22 mouse cellular contexts compared by ENCODE assay signal in the genomic region with DNA sequence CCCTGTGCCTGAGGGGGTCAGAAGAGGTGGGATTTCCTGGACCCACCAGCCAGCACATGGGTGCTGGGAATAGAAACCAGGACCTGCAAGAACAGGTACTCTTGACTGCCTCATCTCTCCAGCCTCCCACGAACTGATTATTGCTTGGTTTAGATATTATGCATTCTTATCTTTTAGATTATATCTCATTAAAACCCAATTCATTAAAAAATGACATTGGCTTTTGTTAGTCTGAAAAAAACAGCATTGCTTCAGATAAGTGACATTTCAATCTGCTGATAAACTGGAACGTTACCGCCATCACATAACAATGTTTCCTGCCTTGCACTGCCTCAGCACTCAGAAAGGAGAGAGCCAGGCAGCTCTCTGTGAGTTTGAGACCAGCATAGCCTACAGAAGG. TPM values are rescaled to one million over a fixed set of nuclear protein-coding genes. Genes with fewer than 3 reads are reported as not detected.
DNase-seq lines count a peak whose midpoint lies in the region; ATAC-seq and TF ChIP-seq lines count a peak whose summit lies in the region.
"Had no signal": no experiment of that assay in that cellular context is flagged by ENCODE, and none has a peak within 500 bp of the region (broad histone marks: within the 10 kb centered on the region; RNA-seq: fewer than 3 reads in every experiment).

No protein-coding gene starts in this region.

- H3K9ac ChIP-seq in hindbrain, postnatal 0 days (replicated peaks; ENCODE audit: low read length), result no peak overlapping the region
- no peak overlapping the region for H3K9ac ChIP-seq in hindbrain, embryonic 12.5 days
- H3K9ac ChIP-seq in midbrain, embryonic 11.5 days (ENCODE audit: low read length), result no peak overlapping the region
- H3K9ac ChIP-seq: embryonic facial prominence, embryonic 15.5 days; lung, embryonic 14.5 days; neural tube, embryonic 13.5 days; stomach, embryonic 15.5 days had no signal

- H3K36me3 ChIP-seq in hindbrain, postnatal 0 days (ENCODE audit: insufficient read depth, low read length), result no peaks in the 10 kb centered on the region
- no peaks in the 10 kb centered on the region for H3K36me3 ChIP-seq in hindbrain, embryonic 12.5 days
- no peaks in the 10 kb centered on the region for H3K36me3 ChIP-seq in midbrain, embryonic 11.5 days (ENCODE audit: control insufficient read depth, insufficient read depth, low read length)
- no peaks in the 10 kb centered on the region for H3K36me3 ChIP-seq in midbrain, embryonic 10.5 days
- H3K36me3 ChIP-seq: embryonic facial prominence, embryonic 15.5 days; forebrain, embryonic 10.5 days; hindbrain, embryonic 10.5 days; neural tube, embryonic 13.5 days; stomach, embryonic 15.5 days had no signal

- WGBS in hindbrain, postnatal 0 days, result 74% methylated on average over 3 of the region's 3 CpGs
- WGBS in hindbrain, embryonic 12.5 days, result 82% methylated on average over 3 of the region's 3 CpGs
- 79% methylated on average over 3 of the region's 3 CpGs for WGBS in midbrain, embryonic 11.5 days
- WGBS in midbrain, embryonic 10.5 days, result 84% methylated on average over 3 of the region's 3 CpGs

- H3K4me2 ChIP-seq in hindbrain, postnatal 0 days (ENCODE audit: low read depth, low read length), result no peak overlapping the region
- no peak overlapping the region for H3K4me2 ChIP-seq in hindbrain, embryonic 12.5 days (replicated peaks)
- no peak overlapping the region for H3K4me2 ChIP-seq in midbrain, embryonic 11.5 days
- H3K4me2 ChIP-seq: embryonic facial prominence, embryonic 15.5 days; stomach, embryonic 15.5 days had no signal

- 0 out of 2 replicates have a peak overlapping the region, but pooled peaks have one; percentile 94 for H3K27ac ChIP-seq in hindbrain, postnatal 0 days
- no peak overlapping the region for H3K27ac ChIP-seq in hindbrain, embryonic 12.5 days
- H3K27ac ChIP-seq in midbrain, embryonic 11.5 days (ENCODE audit: low read depth, low read length), result no peak overlapping the region
- H3K27ac ChIP-seq in midbrain, embryonic 10.5 days (replicated peaks), result no peak overlapping the region
- H3K27ac ChIP-seq: forebrain, embryonic 10.5 days had no signal

- ATAC-seq in hindbrain, postnatal 0 days, result no peak
- no peak for ATAC-seq in hindbrain, embryonic 12.5 days (ENCODE audit: low FRiP score)
- ATAC-seq in midbrain, embryonic 11.5 days (ENCODE audit: low FRiP score), result no peak
- ATAC-seq: inflammation-experienced regulatory T-cells, adult 6 months had no signal

- TF ChIP-seq CTCF in hindbrain, postnatal 0 days (IDR thresholded peaks at IDR 0.05; ENCODE audit: low read depth), result no peak

- no peaks in the 10 kb centered on the region for H3K9me3 ChIP-seq in hindbrain, postnatal 0 days (ENCODE audit: low read length)
- no peaks in the 10 kb centered on the region for H3K9me3 ChIP-seq in hindbrain, embryonic 12.5 days (replicated peaks)
- no peaks in the 10 kb centered on the region for H3K9me3 ChIP-seq in midbrain, embryonic 11.5 days (ENCODE audit: control insufficient read depth, low read length)
- no peaks in the 10 kb centered on the region for H3K9me3 ChIP-seq in midbrain, embryonic 10.5 days (replicated peaks)
- H3K9me3 ChIP-seq: embryonic facial prominence, embryonic 15.5 days; forebrain, embryonic 10.5 days; hindbrain, embryonic 10.5 days; neural tube, embryonic 13.5 days; stomach, embryonic 15.5 days had no signal

- H3K27me3 ChIP-seq in hindbrain, postnatal 0 days (ENCODE audit: insufficient read depth, low read length), result no peaks in the 10 kb centered on the region
- no peaks in the 10 kb centered on the region for H3K27me3 ChIP-seq in hindbrain, embryonic 12.5 days
- no peaks in the 10 kb centered on the region for H3K27me3 ChIP-seq in midbrain, embryonic 11.5 days (ENCODE audit: control insufficient read depth, insufficient read depth, low read length)
- no peaks in the 10 kb centered on the region for H3K27me3 ChIP-seq in midbrain, embryonic 10.5 days (ENCODE audit: low read depth, poor library complexity, severe bottlenecking)
- H3K27me3 ChIP-seq: embryonic facial prominence, embryonic 15.5 days; neural tube, embryonic 13.5 days; stomach, embryonic 15.5 days had no signal

- no peak overlapping the region for H3K4me3 ChIP-seq in hindbrain, postnatal 0 days (ENCODE audit: low read length)
- H3K4me3 ChIP-seq in hindbrain, embryonic 12.5 days, result no peak overlapping the region
- H3K4me3 ChIP-seq in midbrain, embryonic 11.5 days (ENCODE audit: low read depth, low read length), result no peak overlapping the region
- no peak overlapping the region for H3K4me3 ChIP-seq in midbrain, embryonic 10.5 days
- H3K4me3 ChIP-seq: embryonic facial prominence, embryonic 15.5 days; forebrain, embryonic 10.5 days; hindbrain, embryonic 10.5 days; neural tube, embryonic 13.5 days; stomach, embryonic 15.5 days had no signal

- DNase-seq in heart, adult 11 months, result peak; percentile 53
- DNase-seq in heart, postnatal 4 days, result no peak
- DNase-seq in hindbrain, postnatal 0 days (ENCODE audit: low spot score), result no peak
- DNase-seq in midbrain, embryonic 11.5 days (ENCODE audit: low spot score, missing footprints), result peak; percentile 49
- no peak for DNase-seq in midbrain, embryonic 10.5 days (ENCODE audit: low spot score)
- no peak for DNase-seq in right cerebral cortex, adult 2 months (ENCODE audit: low spot score in 2 of 2)
- DNase-seq: B cell, adult 2 months; cerebellum, postnatal 14 days; embryo, embryonic 11 days; gastrocnemius, postnatal 25 days; kidney, adult 8-10 months; kidney, postnatal 25 days; right cerebral cortex, postnatal 14 days; thymus, postnatal 14 days had no signal

- peaks cover 3% of the 10 kb centered on the region; the same call in 1 of the 2 replicates for H3K4me1 ChIP-seq in hindbrain, postnatal 0 days (ENCODE audit: insufficient read depth, low read length)
- peaks cover 13% of the 10 kb centered on the region for H3K4me1 ChIP-seq in hindbrain, embryonic 12.5 days
- peaks cover 7% of the 10 kb centered on the region; the same call in 1 of the 2 replicates for H3K4me1 ChIP-seq in midbrain, embryonic 11.5 days (ENCODE audit: control insufficient read depth, insufficient read depth, low read length)
- H3K4me1 ChIP-seq in midbrain, embryonic 10.5 days, result peaks cover 18% of the 10 kb centered on the region

RNA-seq across cellular contexts. Expression of gene Osbpl8, which starts 1.5 kb away (rescaled TPM):
- total RNA-seq in heart, postnatal 4 days (2021), result 10 to 100 TPM; 91.8 to 97.5 TPM
- 36.3 and 39.8 TPM in 2 replicates for total RNA-seq in hindbrain, postnatal 0 days (2014; rRNA removed)
- 15.4 and 15.8 TPM in 2 replicates for polyA plus RNA-seq in hindbrain, postnatal 0 days (2015; fragmentation: Nextera tagmentation; extraction: Ambion mirVana)
- polyA plus RNA-seq in hindbrain, embryonic 12.5 days (2016; fragmentation: Nextera tagmentation; extraction: Ambion mirVana), result 22.4 and 24.0 TPM in 2 replicates
- polyA plus RNA-seq in midbrain, embryonic 11.5 days (2014; fragmentation: Nextera tagmentation; extraction: Ambion mirVana), result 11.9 and 15.0 TPM in 2 replicates
- polyA plus RNA-seq in midbrain, embryonic 10.5 days (2016; fragmentation: Nextera tagmentation; extraction: Ambion mirVana), result 7.6 and 10.6 TPM in 2 replicates

Comparison
In these comparisons a context has a peak if more than half of its experiments do, and no peak if none do; other contexts are left out.
1. DNase-seq: peak in heart, adult 11 months (single experiment) and midbrain, embryonic 11.5 days (single experiment); none in heart, postnatal 4 days (single experiment), hindbrain, postnatal 0 days (single experiment), midbrain, embryonic 10.5 days (single experiment) and right cerebral cortex, adult 2 months (0 of 2).